10 mouse cellular contexts compared by ENCODE assay signal in genomic region chr2:167712872-167713821, GRCm38 (mm10). TPM values are rescaled to one million over a fixed set of nuclear protein-coding genes. Genes with fewer than 3 reads are reported as not detected.
DNase-seq lines count a peak whose midpoint lies in the region; ATAC-seq and TF ChIP-seq lines count a peak whose summit lies in the region.
"Had no signal": no experiment of that assay in that cellular context is flagged by ENCODE, and none has a peak within 500 bp of the region (broad histone marks: within the 10 kb centered on the region; RNA-seq: fewer than 3 reads in every experiment).

No protein-coding gene starts in this region.

- no peak for TF ChIP-seq EP300 in heart, postnatal 0 days (IDR thresholded peaks at IDR 0.05; ENCODE audit: low read depth)

- H3K4me2 ChIP-seq in forebrain, postnatal 0 days (ENCODE audit: low read depth) = no peak overlapping the region
- H3K4me2 ChIP-seq in forebrain, embryonic 11.5 days (ENCODE audit: low read depth, low read length, severe bottlenecking) = no peak overlapping the region
- no peak overlapping the region for H3K4me2 ChIP-seq in heart, postnatal 0 days (ENCODE audit: low read depth, low read length)
- H3K4me2 ChIP-seq in lung, embryonic 15.5 days = no peak overlapping the region
- H3K4me2 ChIP-seq in midbrain, embryonic 15.5 days = no peak overlapping the region
- H3K4me2 ChIP-seq: limb, embryonic 12.5 days; stomach, embryonic 15.5 days had no signal

- H3K4me3 ChIP-seq in forebrain, postnatal 0 days (ENCODE audit: low read depth, low read length) = no peak overlapping the region
- no peak overlapping the region for H3K4me3 ChIP-seq in forebrain, embryonic 11.5 days (ENCODE audit: low read depth, low read length)
- no peak overlapping the region for H3K4me3 ChIP-seq in heart, postnatal 0 days (ENCODE audit: low read depth, low read length)
- H3K4me3 ChIP-seq in lung, embryonic 15.5 days = no peak overlapping the region
- H3K4me3 ChIP-seq in midbrain, embryonic 15.5 days = no peak overlapping the region
- H3K4me3 ChIP-seq: limb, embryonic 12.5 days; stomach, embryonic 15.5 days had no signal

- WGBS in forebrain, postnatal 0 days = 80% methylated on average over 20 of the region's 23 CpGs
- WGBS in forebrain, embryonic 11.5 days = 86% methylated on average over 18 of the region's 23 CpGs
- 44% methylated on average over 20 of the region's 23 CpGs for WGBS in heart, postnatal 0 days
- 52% methylated on average over 19 of the region's 23 CpGs for WGBS in lung, embryonic 15.5 days
- WGBS in midbrain, embryonic 15.5 days = 80% methylated on average over 20 of the region's 23 CpGs

- H3K4me1 ChIP-seq in forebrain, postnatal 0 days (ENCODE audit: insufficient read depth) = no peaks in the 10 kb centered on the region
- H3K4me1 ChIP-seq in forebrain, embryonic 11.5 days (replicated peaks; ENCODE audit: control insufficient read depth, insufficient read depth, low read length) = no peaks in the 10 kb centered on the region
- peaks cover 8% of the 10 kb centered on the region for H3K4me1 ChIP-seq in heart, postnatal 0 days (ENCODE audit: control insufficient read depth, insufficient read depth)
- peaks cover 7% of the 10 kb centered on the region for H3K4me1 ChIP-seq in lung, embryonic 15.5 days
- no peaks in the 10 kb centered on the region for H3K4me1 ChIP-seq in midbrain, embryonic 15.5 days
- H3K4me1 ChIP-seq: stomach, embryonic 15.5 days had no signal

- peak; percentile 59 for TF ChIP-seq CTCF in forebrain, postnatal 0 days (IDR thresholded peaks at IDR 0.05; ENCODE audit: low read depth)
- peak; percentile 53 for TF ChIP-seq CTCF in heart, postnatal 0 days (IDR thresholded peaks at IDR 0.05; ENCODE audit: low read depth)

- no peak overlapping the region for H3K9ac ChIP-seq in forebrain, postnatal 0 days
- H3K9ac ChIP-seq in forebrain, embryonic 11.5 days (ENCODE audit: low read length) = no peak overlapping the region
- no peak overlapping the region for H3K9ac ChIP-seq in heart, postnatal 0 days (replicated peaks; ENCODE audit: low read depth, low read length)
- no peak overlapping the region for H3K9ac ChIP-seq in lung, embryonic 15.5 days
- H3K9ac ChIP-seq in midbrain, embryonic 15.5 days = no peak overlapping the region
- H3K9ac ChIP-seq: limb, embryonic 12.5 days; stomach, embryonic 15.5 days had no signal

- no peaks in the 10 kb centered on the region for H3K36me3 ChIP-seq in forebrain, postnatal 0 days (ENCODE audit: insufficient read depth)
- H3K36me3 ChIP-seq in forebrain, embryonic 11.5 days (ENCODE audit: control insufficient read depth, insufficient read depth, low read length) = no peaks in the 10 kb centered on the region
- no peaks in the 10 kb centered on the region for H3K36me3 ChIP-seq in heart, postnatal 0 days (replicated peaks; ENCODE audit: control insufficient read depth, insufficient read depth, low read length)
- H3K36me3 ChIP-seq in lung, embryonic 15.5 days = no peaks in the 10 kb centered on the region
- H3K36me3 ChIP-seq in midbrain, embryonic 15.5 days (replicated peaks) = no peaks in the 10 kb centered on the region
- H3K36me3 ChIP-seq: limb, embryonic 12.5 days; stomach, embryonic 15.5 days had no signal

- ATAC-seq in forebrain, postnatal 0 days = no peak; the same call in 1 of the 2 replicates
- no peak for ATAC-seq in forebrain, embryonic 11.5 days (replicated peaks; ENCODE audit: low FRiP score)
- peak; percentile 57 for ATAC-seq in heart, postnatal 0 days (ENCODE audit: insufficient read depth, low read depth)
- ATAC-seq in lung, embryonic 15.5 days (ENCODE audit: borderline replicate concordance, extremely low read depth, low FRiP score, low TSS enrichment) = peak; percentile 13; the same call in 1 of the 2 replicates
- ATAC-seq in midbrain, embryonic 15.5 days (replicated peaks) = no peak

- H3K27ac ChIP-seq in forebrain, postnatal 0 days (ENCODE audit: low read depth, low read length) = no peak overlapping the region
- H3K27ac ChIP-seq in forebrain, embryonic 11.5 days (ENCODE audit: low read depth, low read length) = no peak overlapping the region
- peak overlapping the region; percentile 70 for H3K27ac ChIP-seq in heart, postnatal 0 days (ENCODE audit: low read depth)
- peak overlapping the region; percentile 53 for H3K27ac ChIP-seq in lung, embryonic 15.5 days
- no peak overlapping the region for H3K27ac ChIP-seq in midbrain, embryonic 15.5 days
- H3K27ac ChIP-seq: limb, embryonic 12.5 days; stomach, embryonic 15.5 days had no signal

- no peaks in the 10 kb centered on the region for H3K27me3 ChIP-seq in forebrain, postnatal 0 days (ENCODE audit: insufficient read depth, low read length)
- no peaks in the 10 kb centered on the region for H3K27me3 ChIP-seq in forebrain, embryonic 11.5 days (ENCODE audit: control insufficient read depth, insufficient read depth, low read length)
- no peaks in the 10 kb centered on the region for H3K27me3 ChIP-seq in heart, postnatal 0 days (ENCODE audit: control insufficient read depth, insufficient read depth, low read length)
- H3K27me3 ChIP-seq in lung, embryonic 15.5 days = no peaks in the 10 kb centered on the region
- no peaks in the 10 kb centered on the region for H3K27me3 ChIP-seq in midbrain, embryonic 15.5 days (replicated peaks)
- H3K27me3 ChIP-seq: limb, embryonic 12.5 days; stomach, embryonic 15.5 days had no signal

- peak; percentile 14 for DNase-seq in forebrain, postnatal 0 days
- no peak for DNase-seq in forebrain, embryonic 11.5 days (ENCODE audit: low spot score)
- DNase-seq in T-cell, adult 2 months (ENCODE audit: low spot score) = peak; percentile 54
- DNase-seq in heart, postnatal 0 days (ENCODE audit: low spot score) = peak; percentile 73
- peak; percentile 50 for DNase-seq in thymus, postnatal 4 days
- DNase-seq in yolk sac, embryonic 10.5 days (ENCODE audit: low spot score) = no peak

- H3K9me3 ChIP-seq in forebrain, postnatal 0 days (ENCODE audit: low read length) = no peaks in the 10 kb centered on the region
- no peaks in the 10 kb centered on the region for H3K9me3 ChIP-seq in forebrain, embryonic 11.5 days (ENCODE audit: control insufficient read depth, low read length)
- H3K9me3 ChIP-seq in heart, postnatal 0 days (replicated peaks; ENCODE audit: control insufficient read depth, low read length) = no peaks in the 10 kb centered on the region
- no peaks in the 10 kb centered on the region for H3K9me3 ChIP-seq in lung, embryonic 15.5 days
- no peaks in the 10 kb centered on the region for H3K9me3 ChIP-seq in midbrain, embryonic 15.5 days
- H3K9me3 ChIP-seq: limb, embryonic 12.5 days; stomach, embryonic 15.5 days had no signal

RNA-seq across cellular contexts. Expression of gene Tmem189, which starts 23.5 kb away (rescaled TPM):
- total RNA-seq in forebrain, postnatal 0 days (2014; rRNA removed) = 37.7 and 39.5 TPM in 2 replicates
- 33.7 and 38.4 TPM in 2 replicates for polyA plus RNA-seq in forebrain, postnatal 0 days (2015; fragmentation: Nextera tagmentation; extraction: Ambion mirVana)
- polyA plus RNA-seq in forebrain, embryonic 11.5 days (2014; fragmentation: Nextera tagmentation; extraction: Ambion mirVana) = 35.1 and 39.2 TPM in 2 replicates
- total RNA-seq in heart, postnatal 0 days (2014; rRNA removed; ENCODE audit: low replicate concordance) = 76.8 and 84.3 TPM in 2 replicates
- 37.6 and 39.3 TPM in 2 replicates for polyA plus RNA-seq in heart, postnatal 0 days (2015; fragmentation: Nextera tagmentation; extraction: Ambion mirVana)
- polyA plus RNA-seq in lung, embryonic 15.5 days (2015; fragmentation: Nextera tagmentation; extraction: Ambion mirVana) = 41.7 and 43.8 TPM in 2 replicates
- 33.4 and 37.9 TPM in 2 replicates for polyA plus RNA-seq in midbrain, embryonic 15.5 days (2015; fragmentation: Nextera tagmentation; extraction: Ambion mirVana)

RNA-seq across cellular contexts. Expression of gene Cebpb, which starts 24.4 kb away (rescaled TPM):
- 4.2 and 5.7 TPM in 2 replicates for total RNA-seq in forebrain, postnatal 0 days (2014; rRNA removed)
- 4.3 and 4.5 TPM in 2 replicates for polyA plus RNA-seq in forebrain, postnatal 0 days (2015; fragmentation: Nextera tagmentation; extraction: Ambion mirVana)
- 1.7 and 2.6 TPM in 2 replicates for polyA plus RNA-seq in forebrain, embryonic 11.5 days (2014; fragmentation: Nextera tagmentation; extraction: Ambion mirVana)
- 43.5 and 50.8 TPM in 2 replicates for total RNA-seq in heart, postnatal 0 days (2014; rRNA removed; ENCODE audit: low replicate concordance)
- polyA plus RNA-seq in heart, postnatal 0 days (2015; fragmentation: Nextera tagmentation; extraction: Ambion mirVana) = 4.9 and 5.8 TPM in 2 replicates
- polyA plus RNA-seq in lung, embryonic 15.5 days (2015; fragmentation: Nextera tagmentation; extraction: Ambion mirVana) = 61.4 and 68.1 TPM in 2 replicates
- polyA plus RNA-seq in midbrain, embryonic 15.5 days (2015; fragmentation: Nextera tagmentation; extraction: Ambion mirVana) = 1.3 and 2.0 TPM in 2 replicates

RNA-seq across cellular contexts. Expression of gene Gm20431, which starts 51.9 kb away (rescaled TPM):
- not detected in 2 replicates for total RNA-seq in forebrain, postnatal 0 days (2014; rRNA removed)
- polyA plus RNA-seq in forebrain, postnatal 0 days (2015; fragmentation: Nextera tagmentation; extraction: Ambion mirVana) = 7.5 and 9.7 TPM in 2 replicates
- polyA plus RNA-seq in forebrain, embryonic 11.5 days (2014; fragmentation: Nextera tagmentation; extraction: Ambion mirVana) = 6.6 and 15.1 TPM in 2 replicates
- 5.8 and 25.5 TPM in 2 replicates for total RNA-seq in heart, postnatal 0 days (2014; rRNA removed; ENCODE audit: low replicate concordance)
- 2.7 and 5.1 TPM in 2 replicates for polyA plus RNA-seq in heart, postnatal 0 days (2015; fragmentation: Nextera tagmentation; extraction: Ambion mirVana)
- polyA plus RNA-seq in lung, embryonic 15.5 days (2015; fragmentation: Nextera tagmentation; extraction: Ambion mirVana) = 3.2 and 3.5 TPM in 2 replicates
- polyA plus RNA-seq in midbrain, embryonic 15.5 days (2015; fragmentation: Nextera tagmentation; extraction: Ambion mirVana) = 10.5 and 10.7 TPM in 2 replicates

Comparison
In these comparisons a context has a peak if more than half of its experiments do, and no peak if none do; other contexts are left out.
1. DNase-seq: peak in forebrain, postnatal 0 days (single experiment), T-cell, adult 2 months (single experiment), heart, postnatal 0 days (single experiment) and thymus, postnatal 4 days (single experiment); none in forebrain, embryonic 11.5 days (single experiment) and yolk sac, embryonic 10.5 days (single experiment).
2. ATAC-seq: peak in heart, postnatal 0 days (single experiment) and lung, embryonic 15.5 days (single experiment); none in forebrain, postnatal 0 days (single experiment), forebrain, embryonic 11.5 days (single experiment) and midbrain, embryonic 15.5 days (single experiment).
3. H3K27ac ChIP-seq: peak in heart, postnatal 0 days (single experiment) and lung, embryonic 15.5 days (single experiment); none in forebrain, postnatal 0 days (single experiment), forebrain, embryonic 11.5 days (single experiment) and midbrain, embryonic 15.5 days (single experiment).